Mouse (Mus musculus) E14TG2a.4 (cell line): ENCODE measurements around the gene Nrf1.

Experiments
- CTCF ChIP-seq: conservative IDR thresholded peaks from 2 replicates; pipeline ENCODE4 v1.5.1; 2014; ENCODE audit warnings: low read length
- NANOG ChIP-seq: IDR thresholded peaks from 2 replicates; pipeline ENCODE4 v1.6.1; 2014; ENCODE audit warnings: borderline replicate concordance, low read length, mixed read lengths
- POU5F1 ChIP-seq: IDR thresholded peaks from 2 replicates; pipeline ENCODE4 v1.6.1; 2014; ENCODE audit warnings: low read length, borderline replicate concordance

- TF ChIP-seq CTCF, result no peak
- no peak for TF ChIP-seq POU5F1
- TF ChIP-seq NANOG, result no peak
These were observed 26.5 kb upstream of the Nrf1 start for GRCm38 (mm10) chr6:30021241-30021640.
